Mouse (Mus musculus) central nervous system, embryonic 11.5 days (tissue): Measurements from ENCODE around the gene Pemt. TPM values are rescaled to one million over a fixed set of nuclear protein-coding genes. Genes with fewer than 3 reads are reported as not detected.

Experiments
- polyA plus RNA-seq: library from polyadenylated mRNA; depleted of rRNA; stranded (reverse); fragments of >200 nt; gene quantifications from 2 replicates; pipeline ENCODE4 v1.2.3, GENCODE M21; 2012; rRNA removed

Pemt gene
- 4.6 and 5.9 TPM in 2 replicates for polyA plus RNA-seq

GRCm38 (mm10) chr11:60046058-60046735, at the start of gene Pemt:
Gene Pemt (minus strand): TSS chr11:60046489.

GRCm38 (mm10) chr11:59964818-59965217, 81.5 kb downstream of the Pemt start, which contains the start of gene Rasd1:
Gene Rasd1 (minus strand): TSS chr11:59964944.

GRCm38 (mm10) chr11:59947752-59948400, 98.4 kb downstream of the Pemt start, which contains the start of gene Med9:
Gene Med9 (plus strand): TSS chr11:59948206.

Other genes starting within 250 kb of the Pemt start
- gene Flcn, start 236.5 kb downstream of the Pemt start, polyA plus RNA-seq, result 26.2 and 32.9 TPM in 2 replicates
- 25.7 and 31.2 TPM in 2 replicates for gene Nt5m, start 207.0 kb downstream of the Pemt start, polyA plus RNA-seq
- 86.5 and 123 TPM in 2 replicates for gene Cops3, start 206.7 kb downstream of the Pemt start, polyA plus RNA-seq
- 16.8 and 21.6 TPM in 2 replicates for gene Med9, start 98.3 kb downstream of the Pemt start, polyA plus RNA-seq
- gene Rasd1, start 81.5 kb downstream of the Pemt start, polyA plus RNA-seq, result 0.67 and 1.1 TPM in 2 replicates
- gene Rai1, start 58.5 kb upstream of the Pemt start, polyA plus RNA-seq, result 59.4 and 60.9 TPM in 2 replicates
- 60.0 and 62.0 TPM in 2 replicates for gene Srebf1, start 176.1 kb upstream of the Pemt start, polyA plus RNA-seq